Mouse (Mus musculus) thymus, adult 2 months (tissue): ENCODE results near the gene B3gat3.

Source experiments
- CTCF ChIP-seq: fragments of 200-500 bp; IDR thresholded peaks from 2 replicates; pipeline ENCODE4 v1.5.1; 2012; ENCODE audit warnings: mild to moderate bottlenecking, control low read depth, low read length, moderate library complexity, borderline replicate concordance; ENCODE audit not compliant: control insufficient read depth, poor library complexity, insufficient read depth; ENCODE audit errors: extremely low read depth
- POLR2A ChIP-seq: fragments of 200-500 bp; IDR thresholded peaks from 2 replicates; pipeline ENCODE4 v1.6.1; 2012; ENCODE audit warnings: mild to moderate bottlenecking, low read length, control low read depth, moderate library complexity; ENCODE audit not compliant: control insufficient read depth, poor library complexity, insufficient read depth; ENCODE audit errors: extremely low read depth

- no peak for TF ChIP-seq CTCF
- no peak for TF ChIP-seq POLR2A
Observed at GRCm38 (mm10) chr19:8883616-8884015, 36.6 kb upstream of the B3gat3 start, which contains the start of the genes Lbhd1 and Gm49403.
